Mouse (Mus musculus): ENCODE data around the gene Ovol2.

The Ovol2 gene

DNA sequence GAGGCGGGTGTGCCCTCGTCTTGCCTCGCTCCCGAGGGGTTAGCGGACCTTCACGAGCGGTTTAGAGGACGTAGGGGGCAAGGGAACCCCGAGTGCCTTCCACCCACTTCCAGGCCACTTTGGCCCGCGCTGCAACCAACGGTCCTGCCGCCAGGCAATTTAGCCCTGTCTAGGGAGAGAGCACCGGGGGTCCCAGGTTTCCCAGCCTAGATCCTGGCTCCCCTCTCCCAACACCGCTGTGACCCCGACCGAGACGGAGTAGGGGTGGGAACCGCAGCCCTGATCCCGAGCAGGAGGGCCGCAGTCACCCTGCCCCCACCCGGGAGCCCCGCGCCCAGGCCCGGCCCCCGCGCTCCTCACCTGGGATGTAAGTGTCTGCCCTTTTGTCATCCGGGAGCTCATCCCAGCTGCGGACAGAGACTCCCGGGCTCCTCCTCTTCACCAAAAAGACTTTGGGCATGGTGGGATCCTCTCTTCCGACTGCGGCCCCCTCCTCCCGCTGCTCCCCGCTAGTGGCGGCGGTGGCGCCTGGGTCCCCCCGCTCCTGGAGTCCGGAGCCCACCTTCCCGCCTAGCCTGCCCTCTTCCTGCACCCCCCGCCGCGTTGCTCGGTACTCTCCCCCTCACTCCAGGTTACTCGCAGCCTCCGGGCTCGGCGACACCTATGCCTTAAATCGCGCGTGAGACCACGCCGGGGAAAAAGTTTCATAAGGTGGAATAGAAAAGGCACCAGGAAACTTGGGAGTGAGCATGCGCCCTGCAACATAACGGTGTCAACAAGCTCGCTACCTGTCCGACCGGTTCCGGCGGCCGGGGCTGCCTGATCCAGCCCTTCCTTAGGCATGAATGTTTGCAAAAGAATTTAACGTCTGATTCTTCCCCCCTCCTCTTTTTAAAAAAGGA, at the start of gene Ovol2:
Gene Ovol2, minus strand, starts transcription at position 746 of the 902 bp plus-strand sequence.
- in situ Hi-C loops (cut with MboI, MseI), result loop anchor here (25.0 kb wide), 1 partner anchor 831 kb away; the partner anchor contains the start of gene Slc24a3

- in situ Hi-C loops (cut with MboI, MseI), result no loop called here
These were observed 49.8 kb upstream of the Ovol2 start for GRCm38 (mm10) chr2:144381741-144382140.

GRCm38 (mm10) chr2:144381293-144381692, 49.3 kb upstream of the Ovol2 start:
- in situ Hi-C loops (cut with MboI, MseI), result no loop called here

DNA sequence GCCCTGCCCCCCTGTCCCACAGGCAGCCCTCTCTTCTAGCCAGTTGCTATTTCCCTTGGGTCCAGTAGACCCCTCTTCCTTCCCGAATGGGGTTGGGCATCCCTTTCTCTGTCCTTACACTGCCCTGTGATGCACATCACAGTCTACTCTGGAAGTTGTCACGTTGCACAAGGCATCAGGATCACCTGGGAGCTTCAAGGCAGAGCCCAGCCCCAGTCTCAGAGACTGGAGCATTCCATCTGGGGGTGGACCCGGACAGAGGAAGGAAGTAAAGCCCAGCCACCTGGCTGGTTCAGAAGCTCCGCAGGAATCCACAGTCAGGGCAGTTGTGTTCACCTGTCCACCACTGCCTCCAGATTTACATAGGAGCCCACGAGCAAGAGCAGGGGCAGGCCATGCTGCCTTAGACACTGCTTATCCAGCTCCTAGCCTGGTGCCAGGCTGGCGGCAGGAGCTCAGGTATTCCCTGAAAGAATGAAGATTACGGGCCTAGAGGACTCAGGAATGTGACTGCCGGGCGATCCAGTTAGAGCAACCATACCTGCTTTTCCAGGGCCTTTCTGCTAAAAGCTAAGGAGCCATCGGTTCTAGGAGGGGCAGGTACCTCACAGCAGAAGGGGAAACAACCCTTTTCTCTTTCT, 43.2 kb upstream of the Ovol2 start:
- in situ Hi-C loops (cut with MboI, MseI), result no loop called here

DNA sequence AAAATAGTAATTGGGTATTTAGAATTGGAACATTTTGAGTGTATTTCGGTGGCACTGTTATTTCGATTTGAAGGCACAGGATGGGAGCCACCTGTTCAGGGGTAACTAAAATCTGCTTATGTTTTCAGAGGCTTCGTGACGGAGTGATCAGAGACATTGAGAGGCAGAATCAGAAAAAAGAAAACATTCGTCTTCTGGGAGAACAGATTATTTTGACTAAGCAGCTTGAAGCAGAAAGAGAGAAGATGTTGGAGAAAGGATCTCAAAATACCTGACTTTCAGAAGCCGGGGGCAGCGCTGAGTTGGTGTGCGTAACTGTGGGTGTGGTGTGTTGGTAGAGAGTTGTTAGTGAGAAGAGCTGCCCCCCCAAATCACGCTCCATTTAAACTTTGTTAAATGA, 41.1 kb upstream of the Ovol2 start:
- in situ Hi-C loops (cut with MboI, MseI), result no loop called here

- in situ Hi-C loops (cut with MboI, MseI), result no loop called here
These were observed 39.6 kb upstream of the Ovol2 start for GRCm38 (mm10) chr2:144371566-144371965.

GRCm38 (mm10) chr2:144369511-144369910, 37.6 kb upstream of the Ovol2 start:
- in situ Hi-C loops (cut with MboI, MseI), result no loop called here

DNA sequence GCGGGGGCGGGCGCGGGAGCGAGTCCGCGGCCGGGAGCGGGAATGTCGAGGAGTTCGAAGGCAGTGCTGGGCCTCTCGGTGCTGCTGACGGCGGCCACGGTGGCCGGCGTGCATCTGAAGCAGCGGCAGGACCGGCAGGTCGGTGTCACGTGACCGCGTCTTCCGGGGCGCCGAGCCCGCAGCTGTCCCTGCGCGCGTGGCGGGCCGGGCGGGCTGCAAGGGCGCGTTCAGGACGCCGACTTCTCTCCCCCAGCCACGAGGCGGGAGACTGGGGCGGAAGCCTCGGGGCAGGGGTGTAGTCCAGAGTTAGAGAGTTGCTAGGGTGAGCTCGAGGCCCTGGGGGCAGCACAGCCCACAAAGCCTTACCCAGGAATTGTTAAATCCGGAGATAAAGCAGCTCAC, 37.1 kb upstream of the Ovol2 start:
- in situ Hi-C loops (cut with MboI, MseI), result no loop called here

DNA sequence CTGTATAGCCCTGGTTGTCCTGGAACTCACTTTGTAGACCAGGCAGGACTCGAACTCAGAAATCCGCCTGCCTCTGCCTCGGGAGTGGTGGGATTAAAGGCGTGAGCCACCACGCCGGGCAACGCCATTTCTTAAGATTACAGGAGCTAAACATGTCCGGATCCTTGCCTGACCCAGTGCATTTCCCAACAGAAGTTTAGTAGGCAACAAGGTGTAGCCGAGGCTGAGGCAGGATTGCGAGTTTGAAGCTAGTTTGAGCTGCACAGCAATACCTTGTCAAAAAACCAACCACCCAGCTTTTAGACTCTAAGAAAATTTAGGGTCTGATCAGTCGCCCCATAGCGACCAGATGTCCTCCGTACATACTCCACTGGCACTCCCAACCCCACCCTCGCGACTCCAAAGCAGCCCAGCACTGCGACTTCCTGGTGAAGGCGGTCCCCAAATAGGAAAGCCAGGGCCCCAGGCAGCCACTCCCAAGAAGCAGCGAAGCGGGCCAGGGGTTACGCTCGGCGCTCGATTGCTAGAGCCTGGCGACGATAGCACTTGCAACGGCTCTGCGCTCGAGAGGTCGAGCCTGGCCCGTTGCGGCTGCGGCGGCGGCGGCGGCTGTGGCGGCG, 36.6 kb upstream of the Ovol2 start, which contains the start of the genes Kat14 and Pet117:
Gene Kat14, plus strand, starts transcription at position 584 of the 620 bp plus-strand sequence.
Gene Pet117, plus strand, starts transcription at position 597 of the 620 bp plus-strand sequence.
- in situ Hi-C loops (cut with MboI, MseI), result no loop called here

DNA sequence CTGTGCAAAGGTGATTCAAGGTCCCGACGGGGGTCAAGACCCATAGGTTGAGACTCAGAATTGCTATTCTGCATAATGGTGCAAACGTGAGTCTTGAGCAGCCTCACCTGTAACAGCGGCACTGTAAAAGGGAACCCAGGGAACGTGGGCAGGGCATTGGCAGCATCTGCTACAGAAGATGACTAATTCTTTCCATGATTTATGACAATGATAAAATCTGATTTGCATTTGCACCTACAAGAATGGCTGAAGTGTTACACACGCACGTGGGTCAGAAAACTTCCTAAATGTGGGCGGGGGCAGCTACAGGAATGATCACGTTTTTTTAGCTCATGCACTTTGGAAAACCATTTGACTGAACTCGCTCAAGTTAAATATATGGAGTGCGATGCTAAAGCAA, 20.9 kb upstream of the Ovol2 start:
- in situ Hi-C loops (cut with MboI, MseI), result loop anchor here (10.0 kb wide), 1 partner anchor 942 kb away; no protein-coding TSS in a partner anchor

- in situ Hi-C loops (cut with MboI, MseI), result loop anchor here (5.0 to 25.0 kb wide), 2 partner anchors 104 to 814 kb away; partner anchors contain the start of gene Slc24a3
These were observed 16.6 kb upstream of the Ovol2 start for GRCm38 (mm10) chr2:144348525-144348924.

- in situ Hi-C loops (cut with MboI, MseI), result loop anchor here (25.0 kb wide), 1 partner anchor 819 kb away; the partner anchor contains the start of gene Slc24a3
These were observed 11.2 kb upstream of the Ovol2 start for GRCm38 (mm10) chr2:144343158-144343557.

- in situ Hi-C loops (cut with MboI, MseI), result loop anchor here (25.0 kb wide), 1 partner anchor 824 kb away; the partner anchor contains the start of gene Slc24a3
These were observed 6.2 kb upstream of the Ovol2 start for GRCm38 (mm10) chr2:144338149-144338548.

DNA sequence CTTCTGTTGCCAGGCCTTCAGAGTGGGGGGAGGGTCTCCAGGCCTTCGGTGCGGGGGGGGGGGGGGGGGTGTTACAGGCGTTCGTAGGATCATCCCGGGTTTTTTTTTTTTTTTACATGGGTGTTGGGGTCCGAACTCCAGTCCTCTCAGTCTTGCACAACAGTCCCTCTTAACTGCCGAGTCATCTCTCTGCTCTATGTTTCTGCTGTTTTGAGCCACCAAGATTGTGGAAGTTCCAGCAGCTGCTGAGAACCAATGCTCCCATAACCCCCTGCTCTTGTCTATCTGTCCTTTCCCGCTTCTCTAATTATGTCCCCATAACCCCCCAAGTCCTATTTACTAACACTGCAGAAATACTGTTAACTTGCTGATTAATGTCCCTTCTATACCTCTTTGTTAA, 5.8 kb upstream of the Ovol2 start:
- in situ Hi-C loops (cut with MboI, MseI), result loop anchor here (25.0 kb wide), 1 partner anchor 825 kb away; the partner anchor contains the start of gene Slc24a3

DNA sequence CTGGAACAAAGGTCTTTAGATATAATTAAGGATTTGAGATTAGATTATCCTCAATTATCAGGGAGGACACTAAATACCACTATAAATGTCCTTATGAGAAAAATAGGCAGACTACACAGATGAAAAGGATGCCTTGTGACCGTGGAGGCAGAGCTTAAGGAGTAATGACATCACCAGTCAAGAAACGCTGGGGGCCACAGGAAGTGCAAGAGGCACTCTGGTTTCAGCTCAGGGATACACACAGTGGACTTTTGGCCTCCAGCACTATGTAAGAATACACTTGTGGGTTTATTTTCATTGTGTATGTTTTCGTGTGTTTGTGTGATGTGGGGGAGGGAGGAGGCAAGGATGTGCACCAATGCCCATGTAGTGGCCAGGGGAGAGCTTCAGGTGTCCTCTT, 5.3 kb upstream of the Ovol2 start:
- in situ Hi-C loops (cut with MboI, MseI), result loop anchor here (25.0 kb wide), 1 partner anchor 825 kb away; the partner anchor contains the start of gene Slc24a3

DNA sequence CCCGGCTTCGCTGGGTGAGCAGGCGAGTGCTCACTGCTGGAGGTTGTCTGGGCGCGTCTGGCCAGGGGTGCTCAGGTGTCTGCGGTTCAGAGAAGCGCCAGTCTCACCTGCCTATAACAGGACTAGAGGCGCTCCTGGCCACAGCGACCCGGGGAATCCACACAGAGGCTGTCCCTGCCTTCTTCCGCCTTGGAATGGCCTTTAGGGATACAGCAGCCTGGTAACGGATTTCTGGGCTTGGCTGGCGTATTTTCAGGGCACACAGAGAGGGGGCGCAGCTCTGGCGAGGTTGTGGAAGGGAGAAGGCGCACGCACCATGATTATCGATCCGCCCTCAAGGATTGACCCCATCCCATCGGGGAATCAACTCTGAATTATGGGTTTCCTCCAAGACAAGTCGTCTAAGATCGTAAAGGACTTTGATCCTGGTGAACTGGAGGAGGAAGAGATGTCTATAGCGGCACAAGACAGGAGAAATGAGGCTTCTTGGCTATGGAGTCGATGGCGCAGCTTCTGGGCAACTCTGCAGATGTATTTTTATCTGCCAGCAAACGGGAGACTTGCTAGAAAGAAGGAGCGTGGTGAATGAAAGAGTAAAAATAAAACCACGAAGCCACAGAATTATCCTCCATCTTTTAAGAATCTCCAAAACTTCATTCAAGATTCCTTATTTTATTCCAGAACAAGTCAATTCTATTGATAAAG, 1.3 kb upstream of the Ovol2 start:
- in situ Hi-C loops (cut with MboI, MseI), result loop anchor here (25.0 kb wide), 1 partner anchor 829 kb away; the partner anchor contains the start of gene Slc24a3

GRCm38 (mm10) chr2:144332486-144332885, 540 bp upstream of the Ovol2 start:
- in situ Hi-C loops (cut with MboI, MseI), result loop anchor here (25.0 kb wide), 1 partner anchor 830 kb away; the partner anchor contains the start of gene Slc24a3

DNA sequence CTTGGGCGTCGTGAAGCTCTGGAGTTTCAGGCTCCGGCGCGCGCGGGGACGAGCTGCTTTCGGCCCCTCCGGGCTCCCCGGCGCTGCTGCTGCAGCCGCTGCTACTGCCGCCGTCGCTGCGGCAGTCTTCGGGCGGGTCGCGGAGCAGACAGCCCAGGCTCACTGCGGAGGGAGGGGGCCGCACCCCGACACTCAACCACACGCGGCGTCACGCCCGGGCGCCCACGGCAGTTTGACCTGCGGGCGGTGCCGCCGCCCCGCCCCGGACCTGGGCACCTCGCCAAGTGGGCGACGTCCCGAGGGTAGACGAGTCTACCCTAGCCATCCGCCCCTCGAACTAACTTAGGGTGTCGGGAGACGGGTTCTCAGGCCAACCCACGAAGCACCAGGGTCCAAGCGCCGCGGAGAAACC, 980 bp downstream of the Ovol2 start:
- in situ Hi-C loops (cut with MboI, MseI), result loop anchor here (25.0 kb wide), 1 partner anchor 831 kb away; the partner anchor contains the start of gene Slc24a3

DNA sequence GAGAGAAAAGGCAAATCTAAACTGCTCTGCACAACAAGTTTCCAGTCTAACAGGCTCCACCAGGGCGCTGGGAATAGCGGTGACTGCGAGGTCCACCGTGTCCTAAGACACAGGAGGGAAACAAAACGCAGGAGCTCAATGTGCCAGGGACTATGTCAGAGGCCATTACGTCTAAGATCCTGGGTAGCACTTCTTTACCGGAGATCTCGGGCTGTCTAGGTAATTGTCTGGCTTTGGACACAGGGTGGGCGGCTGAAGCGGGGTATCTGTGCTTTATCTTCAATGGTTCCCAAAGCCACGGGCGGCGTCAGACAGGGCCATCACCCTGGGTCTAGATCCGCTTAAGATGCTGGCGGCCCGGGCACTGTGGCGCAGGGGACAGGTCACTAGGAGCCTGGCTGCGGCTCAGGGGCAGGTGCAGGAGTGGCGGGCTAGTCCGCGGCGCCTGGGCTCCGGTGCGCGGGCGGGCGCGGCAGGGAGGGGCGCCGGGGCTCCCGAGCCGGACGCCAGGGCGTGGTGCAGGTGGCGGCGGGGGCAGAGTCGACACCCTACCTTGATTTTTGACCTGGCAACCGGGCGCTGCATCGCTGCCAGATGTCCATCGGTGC, 1.5 kb downstream of the Ovol2 start:
- in situ Hi-C loops (cut with MboI, MseI), result loop anchor here (25.0 kb wide), 1 partner anchor 832 kb away; the partner anchor contains the start of gene Slc24a3

DNA sequence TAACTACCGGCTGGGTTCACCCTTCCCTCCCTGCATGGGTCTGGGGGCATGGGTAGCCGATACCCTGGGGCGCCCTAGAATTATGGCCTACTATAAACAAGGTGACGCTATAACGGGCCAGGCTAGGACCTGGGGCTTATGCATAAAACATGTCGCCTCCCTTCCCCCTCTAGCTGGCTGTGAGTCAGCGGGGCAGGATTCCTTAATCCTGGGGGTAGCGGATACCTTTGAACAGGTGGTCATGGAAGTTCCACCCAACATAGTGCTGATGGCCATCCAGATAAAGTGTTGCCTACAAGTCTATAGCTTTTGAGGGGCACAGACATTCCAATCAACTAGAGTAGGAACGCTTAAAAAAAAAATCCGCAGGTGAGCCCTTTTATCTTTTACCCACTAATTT, 2.0 kb downstream of the Ovol2 start:
- in situ Hi-C loops (cut with MboI, MseI), result loop anchor here (25.0 kb wide), 1 partner anchor 832 kb away; the partner anchor contains the start of gene Slc24a3
